ENCODE assay signal across 8 mouse cellular contexts in genomic region chr2:106431141-106431540, GRCm38 (mm10).
A peak's percentile ranks its signal among the peaks of the same experiment; 100 is the strongest.
DNase-seq lines count a peak whose midpoint lies in the region; ATAC-seq and TF ChIP-seq lines count a peak whose summit lies in the region.

No protein-coding gene starts in this region.

- WGBS in bone marrow, adult 2 months, result 36% methylated on average over 8 of the region's 8 CpGs
- 25% methylated on average over 8 of the region's 8 CpGs for WGBS in embryonic facial prominence, embryonic 14.5 days
- WGBS in heart, embryonic 14.5 days, result 10% methylated on average over 8 of the region's 8 CpGs
- WGBS in liver, embryonic 14.5 days (ENCODE audit: insufficient replicate concordance), result 43% methylated on average over 8 of the region's 8 CpGs

- peak overlapping the region; percentile 43 for H3K4me2 ChIP-seq in embryonic facial prominence, embryonic 14.5 days (ENCODE audit: low read depth, low read length)
- H3K4me2 ChIP-seq in heart, embryonic 14.5 days (ENCODE audit: low read length), result peak overlapping the region; percentile 80
- H3K4me2 ChIP-seq in liver, embryonic 14.5 days (ENCODE audit: low read depth), result no peak overlapping the region

- H3K36me3 ChIP-seq in E14TG2a.4 (ENCODE audit: insufficient read depth, low read length), result no peaks in the 10 kb centered on the region
- no peaks in the 10 kb centered on the region for H3K36me3 ChIP-seq in embryonic facial prominence, embryonic 14.5 days (ENCODE audit: control insufficient read depth, insufficient read depth, low read length)
- H3K36me3 ChIP-seq in heart, embryonic 14.5 days (ENCODE audit: control insufficient read depth, insufficient read depth, low read length), result no peaks in the 10 kb centered on the region
- H3K36me3 ChIP-seq in liver, embryonic 14.5 days (replicated peaks; ENCODE audit: control insufficient read depth, insufficient read depth, low read depth), result no peaks in the 10 kb centered on the region

- 0 out of 2 replicates have a peak, but pooled peaks cover 7% of the 10 kb centered on the region for H3K4me1 ChIP-seq in E14TG2a.4 (replicated peaks; ENCODE audit: low read depth, low read length)
- H3K4me1 ChIP-seq in bone marrow, adult 2 months (ENCODE audit: control insufficient read depth, insufficient read depth, low read length), result no peaks in the 10 kb centered on the region
- H3K4me1 ChIP-seq in embryonic facial prominence, embryonic 14.5 days (ENCODE audit: control insufficient read depth, insufficient read depth, low read length), result peaks cover 14% of the 10 kb centered on the region
- H3K4me1 ChIP-seq in heart, embryonic 14.5 days (ENCODE audit: control insufficient read depth in 2 of 2, insufficient read depth in 2 of 2, low read length in 2 of 2), result peaks cover 0 to 11% of the 10 kb centered on the region in 2 experiments; a peak in 2 of 4 replicates
- no peaks in the 10 kb centered on the region for H3K4me1 ChIP-seq in liver, embryonic 14.5 days (replicated peaks; ENCODE audit: control insufficient read depth in 2 of 2, insufficient read depth in 2 of 2, low read length in 1 of 2)

- no peak for TF ChIP-seq POLR2A in bone marrow, adult 2 months (IDR thresholded peaks at IDR 0.05; ENCODE audit: borderline replicate concordance, control insufficient read depth, low read depth, low read length)

- DNase-seq in embryonic facial prominence, embryonic 14.5 days (ENCODE audit: low spot score), result peak; percentile 79
- peak; percentile 77 for DNase-seq in kidney, postnatal 10 days
- DNase-seq in liver, embryonic 14.5 days (ENCODE audit: low read depth in 3 of 3, low spot score in 3 of 3), result peak in 2 of 3 experiments; percentile 2 to 3
- DNase-seq in ovary, postnatal 10 days (ENCODE audit: low spot score), result peak; percentile 4

- no peak for ATAC-seq in embryonic facial prominence, embryonic 14.5 days (ENCODE audit: low read depth)
- no peak for ATAC-seq in heart, embryonic 14.5 days (ENCODE audit: insufficient number of reproducible peaks, insufficient read depth, low FRiP score, low read depth)
- ATAC-seq in liver, embryonic 14.5 days (ENCODE audit: insufficient read depth), result no peak
- no peak for ATAC-seq in inflammation-experienced regulatory T-cells, adult 6 months

- H3K9me3 ChIP-seq in E14TG2a.4 (ENCODE audit: low read length), result peaks cover 5% of the 10 kb centered on the region
- no peaks in the 10 kb centered on the region for H3K9me3 ChIP-seq in embryonic facial prominence, embryonic 14.5 days (ENCODE audit: control insufficient read depth, low read length)
- H3K9me3 ChIP-seq in heart, embryonic 14.5 days (ENCODE audit: control insufficient read depth, low read length), result no peaks in the 10 kb centered on the region
- no peaks in the 10 kb centered on the region for H3K9me3 ChIP-seq in liver, embryonic 14.5 days (ENCODE audit: control insufficient read depth, low read length)

- H3K27ac ChIP-seq in bone marrow, adult 2 months (ENCODE audit: control insufficient read depth, insufficient read depth, low read depth, low read length, poor library complexity), result no peak overlapping the region
- no peak overlapping the region for H3K27ac ChIP-seq in embryonic facial prominence, embryonic 14.5 days (replicated peaks; ENCODE audit: low read depth, low read length)
- no peak overlapping the region for H3K27ac ChIP-seq in heart, embryonic 14.5 days (replicated peaks in 1 of 2; ENCODE audit: control insufficient read depth in 1 of 2, insufficient read depth in 1 of 2, low read depth in 2 of 2, low read length in 2 of 2)
- no peak overlapping the region for H3K27ac ChIP-seq in liver, embryonic 14.5 days

- TF ChIP-seq EP300 in liver, embryonic 14.5 days (IDR thresholded peaks at IDR 0.05; ENCODE audit: low read depth), result no peak

- H3K9ac ChIP-seq in embryonic facial prominence, embryonic 14.5 days (ENCODE audit: low read depth, low read length), result no peak overlapping the region
- H3K9ac ChIP-seq in heart, embryonic 14.5 days (ENCODE audit: low read length), result peak overlapping the region; percentile 59
- no peak overlapping the region for H3K9ac ChIP-seq in liver, embryonic 14.5 days (replicated peaks)

- no peaks in the 10 kb centered on the region for H3K27me3 ChIP-seq in E14TG2a.4 (ENCODE audit: insufficient read depth, low read length)
- no peaks in the 10 kb centered on the region for H3K27me3 ChIP-seq in embryonic facial prominence, embryonic 14.5 days (replicated peaks; ENCODE audit: control insufficient read depth, insufficient read depth, low read length)
- H3K27me3 ChIP-seq in heart, embryonic 14.5 days (ENCODE audit: control insufficient read depth, insufficient read depth, low read length), result no peaks in the 10 kb centered on the region
- H3K27me3 ChIP-seq in liver, embryonic 14.5 days (ENCODE audit: control insufficient read depth, insufficient read depth, low read length), result no peaks in the 10 kb centered on the region

- H3K4me3 ChIP-seq in E14TG2a.4 (replicated peaks; ENCODE audit: low read length), result no peak overlapping the region
- H3K4me3 ChIP-seq in bone marrow, adult 2 months (replicated peaks; ENCODE audit: control insufficient read depth, low read depth, low read length), result no peak overlapping the region
- no peak overlapping the region for H3K4me3 ChIP-seq in embryonic facial prominence, embryonic 14.5 days (ENCODE audit: low read depth, low read length)
- H3K4me3 ChIP-seq in heart, embryonic 14.5 days (ENCODE audit: control insufficient read depth in 1 of 2, insufficient read depth in 1 of 2, low read depth in 1 of 2, low read length in 2 of 2), result peak overlapping the region; percentile 18 to 33; a peak in 3 of 4 replicates
- H3K4me3 ChIP-seq in liver, embryonic 14.5 days (ENCODE audit: insufficient read depth in 1 of 2, low read depth in 2 of 2, low read length in 2 of 2), result no peak overlapping the region

- TF ChIP-seq CTCF in E14TG2a.4 (conservative IDR thresholded peaks at IDR 0.05; ENCODE audit: low read length), result peak; percentile 72
- peak; percentile 15; the same call in 1 of the 2 replicates for TF ChIP-seq CTCF in bone marrow, adult 2 months (IDR thresholded peaks at IDR 0.05; ENCODE audit: control insufficient read depth, insufficient read depth, low read length)
- peak; percentile 66 for TF ChIP-seq CTCF in liver, embryonic 14.5 days (IDR thresholded peaks at IDR 0.05; ENCODE audit: low read depth)

Comparison
In these comparisons a context has a peak if more than half of its experiments do, and no peak if none do; other contexts are left out.
1. H3K4me3 ChIP-seq: peak in heart, embryonic 14.5 days (2 of 2); none in E14TG2a.4 (single experiment), bone marrow, adult 2 months (single experiment), embryonic facial prominence, embryonic 14.5 days (single experiment) and liver, embryonic 14.5 days (0 of 2).
2. CTCF ChIP-seq: peak in every context shown above with its lines; median percentile 72 in E14TG2a.4; 66 in liver, embryonic 14.5 days; 15 in bone marrow, adult 2 months.
3. DNase-seq: peak in every context shown above with its lines; median percentile 79 in embryonic facial prominence, embryonic 14.5 days; 77 in kidney, postnatal 10 days; 4 in ovary, postnatal 10 days; 2 in liver, embryonic 14.5 days.